Mouse (Mus musculus): ENCODE data around the gene Vmn1r29. TPM values are rescaled to one million over a fixed set of nuclear protein-coding genes. Genes with fewer than 3 reads are reported as not detected.
"Not testable (repeated sequence)": the region's sequence is repeated elsewhere in the genome, so short reads cannot be mapped to it uniquely, and the experiment has no call there.

Gene Vmn1r29
- polyA plus RNA-seq (2015; fragmentation: Nextera tagmentation; extraction: Ambion mirVana): not detected in 2 replicates

GRCm38 (mm10) chr6:58301249-58301648 is at the start of gene Vmn1r29:
Gene Vmn1r29, plus strand, starts transcription at chr6:58301549.
- Histone ChIP-seq H3K27me3 (no peaks in the 10 kb centered on the region), H3K4me2 (no peak within 1 kb of the TSS), H3K27ac (no peak within 1 kb of the TSS), H3K4me3 (replicated peaks) (no peak within 1 kb of the TSS), H3K36me3 (no peaks in the 10 kb centered on the region), H3K4me1 (replicated peaks) (no peaks in the 10 kb centered on the region), H3K9ac (no peak within 1 kb of the TSS), H3K9me3 (replicated peaks) (no peaks in the 10 kb centered on the region)
- ATAC-seq (ENCODE audit: low read depth) (no peak), DNase-seq (no peak)

GRCm38 (mm10) chr6:58261737-58262136 is 39.6 kb upstream of the Vmn1r29 start, which contains the start of gene Vmn1r28:
Gene Vmn1r28, plus strand, starts transcription at chr6:58262037.
- DNase-seq: no peak

GRCm38 (mm10) chr6:58279661-58280060 is 21.7 kb upstream of the Vmn1r29 start:
- H3K36me3 ChIP-seq; DNase-seq; H3K27me3 ChIP-seq; H3K27ac ChIP-seq; H3K4me1 ChIP-seq (replicated peaks); ATAC-seq (ENCODE audit: low read depth); H3K9ac ChIP-seq; H3K9me3 ChIP-seq (replicated peaks); H3K4me2 ChIP-seq; H3K4me3 ChIP-seq (replicated peaks): not testable (repeated sequence)
- 61% methylated on average over 1 of the region's 1 CpGs for WGBS (ENCODE audit: insufficient replicate concordance)

More at GRCm38 (mm10) chr6:58261737-58262136, 39.6 kb upstream of the Vmn1r29 start, which contains the start of gene Vmn1r28:
- no peaks in the 10 kb centered on the region for H3K36me3 ChIP-seq
- H3K4me1 ChIP-seq (replicated peaks): no peaks in the 10 kb centered on the region
- no peak for ATAC-seq (ENCODE audit: low read depth)
- H3K9ac ChIP-seq: no peak within 1 kb of the TSS
- no peak within 1 kb of the TSS for H3K4me3 ChIP-seq (replicated peaks)
- H3K27me3 ChIP-seq: no peaks in the 10 kb centered on the region
- no peaks in the 10 kb centered on the region for H3K9me3 ChIP-seq (replicated peaks)
- 68% methylated on average over 1 of the region's 1 CpGs for WGBS (ENCODE audit: insufficient replicate concordance)
- H3K4me2 ChIP-seq: no peak within 1 kb of the TSS
- H3K27ac ChIP-seq: no peak within 1 kb of the TSS

GRCm38 (mm10) chr6:58292201-58292600 is 9.1 kb upstream of the Vmn1r29 start:
- DNase-seq: no peak
- Histone ChIP-seq H3K27ac (no peak overlapping the region), H3K36me3 (no peaks in the 10 kb centered on the region), H3K9me3 (replicated peaks) (no peaks in the 10 kb centered on the region; the same call in 1 of the 2 replicates), H3K9ac (no peak overlapping the region), H3K27me3 (no peaks in the 10 kb centered on the region), H3K4me2 (no peak overlapping the region), H3K4me1 (replicated peaks) (no peaks in the 10 kb centered on the region), H3K4me3 (replicated peaks) (no peak overlapping the region)
- no peak for ATAC-seq (ENCODE audit: low read depth)
- 35% methylated on average over 2 of the region's 2 CpGs for WGBS (ENCODE audit: insufficient replicate concordance)

- H3K27me3 ChIP-seq; ATAC-seq (ENCODE audit: low read depth); H3K9me3 ChIP-seq (replicated peaks); H3K36me3 ChIP-seq; H3K4me1 ChIP-seq (replicated peaks); H3K9ac ChIP-seq; H3K4me3 ChIP-seq (replicated peaks); DNase-seq; H3K27ac ChIP-seq; H3K4me2 ChIP-seq: not testable (repeated sequence)
- 65% methylated on average over 19 of the region's 19 CpGs for WGBS (ENCODE audit: insufficient replicate concordance)
Measured at GRCm38 (mm10) chr6:58298511-58298910, 2.8 kb upstream of the Vmn1r29 start.

GRCm38 (mm10) chr6:58330686-58331085 is 29.3 kb downstream of the Vmn1r29 start:
- 70% methylated on average over 17 of the region's 17 CpGs for WGBS (ENCODE audit: insufficient replicate concordance)
- ATAC-seq (ENCODE audit: low read depth); H3K4me1 ChIP-seq (replicated peaks); H3K4me3 ChIP-seq (replicated peaks); H3K9me3 ChIP-seq (replicated peaks); H3K27ac ChIP-seq; H3K9ac ChIP-seq; H3K36me3 ChIP-seq; DNase-seq; H3K4me2 ChIP-seq; H3K27me3 ChIP-seq: not testable (repeated sequence)

Other genes with a start within 250 kb of the Vmn1r29 start
- not detected in 2 replicates for gene Vmn1r27, start 82.7 kb upstream of the Vmn1r29 start, polyA plus RNA-seq (2015; fragmentation: Nextera tagmentation; extraction: Ambion mirVana)
- not detected in 2 replicates for gene Vmn1r28, start 39.5 kb upstream of the Vmn1r29 start, polyA plus RNA-seq (2015; fragmentation: Nextera tagmentation; extraction: Ambion mirVana)
- not detected in 2 replicates for gene Vmn1r30, start 141.8 kb downstream of the Vmn1r29 start, polyA plus RNA-seq (2015; fragmentation: Nextera tagmentation; extraction: Ambion mirVana)
- gene Vmn1r31, start 173.8 kb downstream of the Vmn1r29 start, polyA plus RNA-seq (2015; fragmentation: Nextera tagmentation; extraction: Ambion mirVana): not detected in 2 replicates

All from liver, embryonic 13.5 days (tissue).